Mouse (Mus musculus) yolk sac, embryonic 10.5 days (tissue): ENCODE data around the gene Ndufs7.

Source experiments
- DNase-seq: peaks from one replicate; pipeline ENCODE4 v3.0.0-alpha.2; 2017; ENCODE audit warnings: low spot score

Gene Ndufs7

GRCm38 (mm10) chr10:80262776-80263365 is 13.9 kb downstream of the Ndufs7 start:
- DNase-seq, result no peak

DNA sequence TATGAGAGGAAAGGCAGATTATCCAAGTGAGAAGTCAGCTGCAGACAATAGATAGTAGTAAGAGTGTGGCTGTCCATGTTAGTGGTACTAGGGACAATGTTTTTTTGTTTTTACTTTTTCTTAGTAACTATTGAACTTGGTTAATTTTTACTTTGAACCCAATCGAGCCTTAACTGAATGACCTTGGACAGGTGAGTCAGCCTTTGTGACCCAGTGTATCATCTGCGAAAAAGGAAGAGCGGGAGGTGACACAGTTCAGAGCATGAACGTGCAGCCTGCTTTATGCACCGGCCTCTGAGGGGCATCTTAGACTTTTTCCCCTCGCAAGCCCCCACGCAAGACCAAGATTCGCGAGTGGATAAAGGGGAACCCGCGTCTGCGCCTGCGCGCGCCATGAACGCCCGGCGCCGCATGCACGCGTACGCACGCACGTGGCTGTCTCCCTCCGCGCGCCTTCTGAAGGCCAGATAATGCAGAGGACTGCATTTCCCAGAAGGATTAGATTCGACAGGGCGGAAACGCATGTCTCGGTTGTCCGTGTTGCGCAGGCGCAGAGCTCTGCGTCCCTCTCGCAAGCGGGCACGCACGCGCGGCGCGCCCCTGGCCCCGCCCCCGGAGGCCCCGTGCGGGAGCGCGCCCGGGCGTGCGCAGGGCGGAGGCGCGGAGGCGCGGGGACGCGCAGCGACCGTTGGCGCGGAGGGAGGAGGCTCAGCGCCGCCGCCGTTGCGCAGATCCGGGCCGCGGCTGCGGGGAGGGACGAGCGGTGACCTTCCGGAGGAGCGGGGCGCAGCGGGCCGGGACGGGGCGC is 15.6 kb downstream of the Ndufs7 start:
- peak; percentile 97 for DNase-seq

- no peak for DNase-seq
Observed at GRCm38 (mm10) chr10:80265149-80265486, 16.2 kb downstream of the Ndufs7 start.

DNA sequence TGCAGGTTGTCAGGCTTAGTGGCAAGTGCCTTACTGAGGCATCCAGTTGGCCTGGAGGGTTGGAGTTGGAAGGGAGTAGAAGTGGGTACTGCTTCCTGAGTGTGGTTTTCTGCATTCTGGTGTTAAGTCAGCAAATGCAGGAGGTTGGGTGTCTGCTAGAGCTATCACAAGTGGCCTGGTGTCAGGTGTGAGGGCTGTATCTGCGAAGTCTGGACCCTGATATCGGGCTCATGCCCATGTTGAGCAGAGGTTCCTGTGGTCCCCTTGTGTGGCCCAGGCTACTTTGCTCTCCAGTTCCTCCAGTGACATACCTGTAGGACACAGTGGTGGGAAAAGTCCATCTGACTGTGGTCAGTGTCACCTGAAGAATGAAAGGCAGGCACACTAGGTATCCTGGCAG is 21.2 kb downstream of the Ndufs7 start:
- no peak for DNase-seq

- no peak for DNase-seq
Observed at GRCm38 (mm10) chr10:80270734-80271181, 21.8 kb downstream of the Ndufs7 start.

DNA sequence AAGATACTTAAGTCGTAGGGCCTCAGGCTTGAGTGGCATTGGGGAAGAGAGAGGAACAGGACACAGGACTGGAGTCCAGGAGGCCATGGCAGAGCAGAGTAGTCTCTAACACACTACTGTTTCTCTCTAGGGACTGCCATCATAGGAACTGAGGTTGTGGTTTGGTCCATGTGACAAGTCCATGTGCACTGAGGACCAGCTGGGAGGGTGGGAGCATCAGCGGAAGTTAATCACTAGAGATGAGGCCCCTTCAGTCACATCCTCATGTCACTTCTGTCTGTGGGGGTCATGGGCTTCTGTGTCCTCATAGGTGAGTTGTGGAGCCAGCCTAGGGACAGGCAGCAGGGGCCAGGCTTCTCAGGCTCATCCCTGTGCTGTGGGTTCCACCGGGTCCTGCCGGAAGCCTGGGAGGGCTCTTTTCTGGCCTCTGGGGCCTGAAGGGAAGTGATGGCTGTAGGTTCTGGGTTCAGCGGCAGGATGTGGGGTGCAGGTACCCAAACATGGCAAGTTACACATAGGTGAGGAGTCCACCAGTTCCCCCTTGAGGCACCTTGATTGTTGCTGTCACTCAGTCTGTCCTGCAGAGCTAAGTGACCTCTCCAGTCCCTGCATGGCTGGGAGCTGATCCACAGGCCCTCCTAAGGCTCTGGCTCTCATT is 22.4 kb downstream of the Ndufs7 start:
- DNase-seq, result no peak

DNA sequence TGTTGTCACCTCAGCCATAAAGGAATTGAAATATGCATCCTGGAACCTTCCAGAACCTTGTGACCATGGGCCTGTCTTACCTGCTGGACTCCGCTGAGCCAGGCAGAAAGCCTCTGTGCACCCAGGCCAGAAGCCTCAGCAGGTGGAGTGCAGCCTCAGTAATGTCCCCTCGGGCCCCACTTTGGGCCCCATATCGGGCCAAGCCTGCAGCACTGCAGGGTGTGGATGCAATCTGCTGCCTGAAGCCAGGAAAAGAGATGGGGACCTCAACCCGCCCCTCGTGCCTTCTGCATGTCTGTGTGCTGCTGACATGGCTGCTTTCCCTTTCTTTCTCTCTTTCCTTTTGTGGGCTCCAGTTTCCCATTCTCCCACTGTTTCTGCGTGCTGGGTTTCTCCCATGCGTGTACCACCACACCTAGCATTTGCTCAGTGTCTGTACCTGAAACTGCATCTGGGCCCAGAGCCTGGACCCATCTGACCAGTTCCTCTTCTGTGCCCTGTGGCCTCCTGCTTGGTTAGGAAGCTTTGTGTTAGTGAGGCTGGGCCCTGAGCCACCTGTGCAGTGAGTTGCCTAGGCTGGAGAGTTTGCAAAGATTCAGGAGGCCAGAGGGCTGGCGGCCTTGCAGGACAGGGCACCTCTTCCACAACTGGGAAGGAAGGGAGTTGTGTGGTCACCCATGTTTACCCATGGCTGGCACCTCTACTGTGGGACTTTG is 23.1 kb downstream of the Ndufs7 start:
- DNase-seq, result no peak

GRCm38 (mm10) chr10:80273847-80274246 is 24.9 kb downstream of the Ndufs7 start:
- no peak for DNase-seq

GRCm38 (mm10) chr10:80276238-80276637 is 27.3 kb downstream of the Ndufs7 start:
- DNase-seq, result peak; percentile 52

DNA sequence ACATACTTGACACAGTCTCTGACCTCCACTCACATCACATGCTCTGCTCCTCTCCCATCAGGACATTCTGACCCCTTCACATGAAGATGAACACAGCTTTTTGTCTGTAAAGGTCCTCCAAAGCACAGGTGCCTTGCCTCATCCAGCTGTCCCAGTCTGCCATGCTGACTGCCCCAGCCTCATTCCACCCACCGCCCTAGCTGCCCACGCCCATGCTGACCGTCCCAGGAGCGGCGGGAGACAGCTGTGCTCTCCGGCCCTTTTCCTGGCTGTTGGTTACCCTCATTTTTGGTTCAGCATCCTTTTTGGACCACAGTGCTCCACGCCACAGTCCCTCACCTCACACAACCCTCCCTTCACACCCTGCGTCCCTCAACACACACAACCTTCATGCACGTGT is 29.5 kb downstream of the Ndufs7 start:
- no peak for DNase-seq

- no peak for DNase-seq
Observed at GRCm38 (mm10) chr10:80279273-80279672, 30.4 kb downstream of the Ndufs7 start.

GRCm38 (mm10) chr10:80281304-80281703 is 32.4 kb downstream of the Ndufs7 start:
- peak; percentile 61 for DNase-seq

- DNase-seq, result peak; percentile 74
Observed at GRCm38 (mm10) chr10:80281921-80282371, 33.0 kb downstream of the Ndufs7 start.

DNA sequence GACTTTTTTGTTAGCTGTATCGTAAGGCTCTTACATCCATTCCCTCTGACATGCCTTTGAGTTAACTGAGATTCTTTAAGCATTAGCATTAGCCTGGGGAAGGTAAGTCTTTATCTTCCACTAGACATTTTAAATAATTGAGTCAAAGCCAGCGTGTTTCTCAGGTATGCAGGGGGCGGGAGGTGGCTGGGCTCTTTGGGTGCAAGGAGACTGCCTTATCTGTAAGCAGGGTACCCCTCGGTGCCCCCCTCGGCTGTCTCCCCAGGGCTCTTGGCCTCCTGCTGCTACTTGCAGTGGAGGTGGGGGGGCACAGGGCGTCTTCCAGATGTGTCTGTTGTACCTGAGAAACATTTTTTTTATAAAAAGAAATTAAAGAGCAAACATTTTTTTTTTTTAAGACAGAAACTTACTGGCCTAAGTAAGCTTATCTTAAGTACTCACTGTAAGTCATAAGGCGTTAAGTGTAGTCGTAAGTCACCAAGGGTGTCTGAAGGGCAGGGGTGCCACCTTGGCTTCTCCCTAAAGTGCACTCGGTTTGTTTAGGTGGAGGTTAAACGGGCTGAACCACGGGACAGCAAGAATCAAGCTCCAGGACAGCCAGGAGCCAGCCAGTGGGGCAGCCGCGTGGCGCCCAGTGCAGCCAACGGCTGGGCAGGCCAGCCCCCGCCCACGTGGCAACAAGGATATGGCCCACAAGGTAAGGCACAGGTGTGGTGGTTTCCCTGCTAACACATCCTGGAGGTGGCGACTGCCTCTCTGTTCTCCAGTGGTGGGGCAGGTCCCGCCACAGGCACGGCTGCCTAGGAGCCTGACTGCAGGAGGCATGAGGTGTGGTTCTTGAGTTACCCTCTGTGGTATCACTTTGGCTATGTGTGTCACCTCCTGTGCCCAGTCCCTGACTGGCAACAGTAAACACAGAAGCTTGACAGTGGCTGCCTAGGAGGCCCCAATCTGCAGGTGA is 33.8 kb downstream of the Ndufs7 start:
- no peak for DNase-seq

- DNase-seq, result no peak
Observed at GRCm38 (mm10) chr10:80285222-80286070, 36.5 kb downstream of the Ndufs7 start.

- DNase-seq, result no peak
Observed at GRCm38 (mm10) chr10:80288097-80288496, 39.2 kb downstream of the Ndufs7 start.

GRCm38 (mm10) chr10:80288657-80289056 is 39.7 kb downstream of the Ndufs7 start:
- no peak for DNase-seq

GRCm38 (mm10) chr10:80292251-80293146 is 43.6 kb downstream of the Ndufs7 start, which contains the start of gene Rps15:
TSS of gene Rps15 (plus strand) at chr10:80292453.
- peak; percentile 94 for DNase-seq

- no peak for DNase-seq
Observed at GRCm38 (mm10) chr10:80293325-80293724, 44.4 kb downstream of the Ndufs7 start.
